26 mouse cellular contexts compared by ENCODE assay signal in genomic region chr8:80835401-80835800, GRCm38 (mm10). TPM values are rescaled to one million over a fixed set of nuclear protein-coding genes. Genes with fewer than 3 reads are reported as not detected.
DNase-seq lines count a peak whose midpoint lies in the region; ATAC-seq and TF ChIP-seq lines count a peak whose summit lies in the region.
"Had no signal": no experiment of that assay in that cellular context is flagged by ENCODE, and none has a peak within 500 bp of the region (broad histone marks: within the 10 kb centered on the region; RNA-seq: fewer than 3 reads in every experiment).

No protein-coding gene starts in this region.

- H3K27me3 ChIP-seq in heart, adult 2 months (ENCODE audit: control insufficient read depth, insufficient read depth, low read length) = no peaks in the 10 kb centered on the region
- H3K27me3 ChIP-seq in heart, embryonic 12.5 days (replicated peaks) = no peaks in the 10 kb centered on the region
- no peaks in the 10 kb centered on the region for H3K27me3 ChIP-seq in heart, embryonic 15.5 days
- H3K27me3 ChIP-seq in heart, embryonic 10.5 days (ENCODE audit: insufficient read depth, poor library complexity, severe bottlenecking) = no peaks in the 10 kb centered on the region
- H3K27me3 ChIP-seq: CH12.LX; forebrain, embryonic 13.5 days; Patski had no signal

- no peak for TF ChIP-seq CTCF in heart, adult 2 months (IDR thresholded peaks at IDR 0.05)

- ATAC-seq in heart, embryonic 12.5 days (ENCODE audit: insufficient number of reproducible peaks, low FRiP score) = no peak
- no peak for ATAC-seq in heart, embryonic 15.5 days (replicated peaks; ENCODE audit: insufficient number of reproducible peaks, insufficient read depth, low FRiP score, low read depth)
- ATAC-seq: forebrain, embryonic 13.5 days; forebrain, embryonic 16.5 days; hindbrain, postnatal 0 days; inflammation-experienced regulatory T-cells, adult 6 months; intestine, embryonic 16.5 days; Patski had no signal

- peaks cover 10% of the 10 kb centered on the region for H3K79me2 ChIP-seq in heart, adult 2 months (replicated peaks; ENCODE audit: control insufficient read depth, insufficient read depth, low read length)

- no peak for TF ChIP-seq POLR2A in heart, adult 2 months (IDR thresholded peaks at IDR 0.05; ENCODE audit: insufficient read depth, low read depth, low read length)

- peaks cover 31% of the 10 kb centered on the region for H3K4me1 ChIP-seq in heart, adult 2 months (ENCODE audit: control insufficient read depth, insufficient read depth, low read length)
- peaks cover 66% of the 10 kb centered on the region for H3K4me1 ChIP-seq in heart, embryonic 12.5 days (replicated peaks)
- H3K4me1 ChIP-seq in heart, embryonic 15.5 days (replicated peaks) = peaks cover 79% of the 10 kb centered on the region
- peaks cover 53% of the 10 kb centered on the region for H3K4me1 ChIP-seq in heart, embryonic 10.5 days

- WGBS in heart, adult 2 months = 67% methylated on average over 6 of the region's 6 CpGs
- 90% methylated on average over 6 of the region's 6 CpGs for WGBS in heart, embryonic 12.5 days
- WGBS in heart, embryonic 15.5 days = 86% methylated on average over 6 of the region's 6 CpGs
- WGBS in heart, embryonic 10.5 days = 91% methylated on average over 6 of the region's 6 CpGs

- H3K4me2 ChIP-seq in heart, embryonic 12.5 days = no peak overlapping the region
- H3K4me2 ChIP-seq in heart, embryonic 15.5 days = no peak overlapping the region
- H3K4me2 ChIP-seq: forebrain, embryonic 13.5 days; hindbrain, embryonic 14.5 days had no signal

- no peak for TF ChIP-seq EP300 in heart, adult 2 months (IDR thresholded peaks at IDR 0.05; ENCODE audit: insufficient read depth, low read depth, low read length)

- peaks cover 20% of the 10 kb centered on the region for H3K36me3 ChIP-seq in heart, adult 2 months (ENCODE audit: control insufficient read depth, insufficient read depth, low read length)
- H3K36me3 ChIP-seq in heart, embryonic 12.5 days = no peaks in the 10 kb centered on the region
- no peaks in the 10 kb centered on the region for H3K36me3 ChIP-seq in heart, embryonic 15.5 days
- 0 out of 2 replicates have a peak, but pooled peaks cover 2% of the 10 kb centered on the region for H3K36me3 ChIP-seq in heart, embryonic 10.5 days
- H3K36me3 ChIP-seq: forebrain, embryonic 10.5 days had no signal

- no peaks in the 10 kb centered on the region for H3K9me3 ChIP-seq in heart, embryonic 12.5 days (replicated peaks)
- H3K9me3 ChIP-seq in heart, embryonic 15.5 days (replicated peaks) = no peaks in the 10 kb centered on the region
- H3K9me3 ChIP-seq in heart, embryonic 10.5 days = no peaks in the 10 kb centered on the region
- H3K9me3 ChIP-seq: forebrain, embryonic 10.5 days; forebrain, embryonic 13.5 days; G1E had no signal

- H3K27ac ChIP-seq in heart, adult 2 months = peak overlapping the region; percentile 24; the same call in 1 of the 2 replicates
- H3K27ac ChIP-seq in heart, embryonic 12.5 days (ENCODE audit: poor library complexity, severe bottlenecking) = no peak overlapping the region
- peak overlapping the region; percentile 73; the same call in 1 of the 2 replicates for H3K27ac ChIP-seq in heart, embryonic 15.5 days
- H3K27ac ChIP-seq in heart, embryonic 10.5 days = no peak overlapping the region
- H3K27ac ChIP-seq: forebrain, embryonic 10.5 days; forebrain, embryonic 13.5 days; hindbrain, embryonic 14.5 days; hindbrain, postnatal 0 days had no signal

- H3K9ac ChIP-seq in heart, adult 2 months (ENCODE audit: low read depth, low read length) = no peak overlapping the region
- H3K9ac ChIP-seq in heart, embryonic 12.5 days = no peak overlapping the region
- no peak overlapping the region for H3K9ac ChIP-seq in heart, embryonic 15.5 days
- H3K9ac ChIP-seq: forebrain, embryonic 13.5 days; hindbrain, embryonic 14.5 days had no signal

- intact Hi-C loops in heart, adult 2 months (cut with DNase I) = no loop called here

- no peak overlapping the region for H3K4me3 ChIP-seq in heart, adult 2 months
- H3K4me3 ChIP-seq in heart, embryonic 12.5 days = no peak overlapping the region
- no peak overlapping the region for H3K4me3 ChIP-seq in heart, embryonic 15.5 days
- no peak overlapping the region for H3K4me3 ChIP-seq in heart, embryonic 10.5 days
- H3K4me3 ChIP-seq: forebrain, embryonic 10.5 days; forebrain, embryonic 13.5 days had no signal

- no peak for DNase-seq in heart, adult 2 months
- no peak for DNase-seq in heart, embryonic 10.5 days (ENCODE audit: low spot score)
- DNase-seq in kidney, adult 9 months = peak; percentile 74
- DNase-seq in kidney, postnatal 10 days = no peak
- DNase-seq: adrenal gland, postnatal 10 days; adrenal gland, postnatal 36 days; B cell, adult 2 months; cerebellum, adult 18-20 months; cerebellum, adult 9-10 months; cerebellum, postnatal 14 days; gastrocnemius, postnatal 25 days; heart, postnatal 10 days; heart, postnatal 4 days; kidney, adult 18-20 months had no signal

RNA-seq across cellular contexts. Expression of gene Gab1, which starts 44.9 kb away (rescaled TPM):
- 10 to 100 TPM; 38.3 to 40.2 TPM for total RNA-seq in heart, adult 2 months (2021)
- 32.6 and 55.3 TPM in 2 replicates for polyA plus RNA-seq in heart, adult 2 months (2012; rRNA removed)
- 42.5 and 44.8 TPM in 2 replicates for polyA plus RNA-seq in heart, embryonic 12.5 days (2016; fragmentation: Nextera tagmentation; extraction: Ambion mirVana)
- polyA plus RNA-seq in heart, embryonic 15.5 days (2015; fragmentation: Nextera tagmentation; extraction: Ambion mirVana) = 28.4 and 30.6 TPM in 2 replicates
- polyA plus RNA-seq in heart, embryonic 10.5 days (2016; fragmentation: Nextera tagmentation; extraction: Ambion mirVana) = 24.8 and 37.6 TPM in 2 replicates
- polyA plus RNA-seq: inflammation-experienced regulatory T-cells, adult 6 months had no signal

Comparison
In these comparisons a context has a peak if more than half of its experiments do, and no peak if none do; other contexts are left out.
1. H3K27ac ChIP-seq: peak in heart, adult 2 months (single experiment) and heart, embryonic 15.5 days (single experiment); none in heart, embryonic 12.5 days (single experiment) and heart, embryonic 10.5 days (single experiment).